Mouse (Mus musculus) liver, adult 2 months (tissue): ENCODE measurements around the gene Adamts12.

Source experiments
- CTCF ChIP-seq: fragments of 200-500 bp; IDR thresholded peaks from 2 replicates; pipeline ENCODE4 v1.5.1; 2011; ENCODE audit warnings: low read depth, low read length, control low read depth
- POLR2A ChIP-seq: fragments of 200-500 bp; IDR thresholded peaks from 2 replicates; pipeline ENCODE4 v1.6.1; 2011; ENCODE audit warnings: low read length, control low read depth; ENCODE audit not compliant: insufficient read depth; ENCODE audit errors: extremely low read depth

- TF ChIP-seq CTCF: no peak
- no peak for TF ChIP-seq POLR2A
Measured at GRCm38 (mm10) chr15:11082961-11083569, 18.5 kb downstream of the Adamts12 start.
